Mouse (Mus musculus): ENCODE measurements around the gene Ccdc141.

Ccdc141 gene

DNA sequence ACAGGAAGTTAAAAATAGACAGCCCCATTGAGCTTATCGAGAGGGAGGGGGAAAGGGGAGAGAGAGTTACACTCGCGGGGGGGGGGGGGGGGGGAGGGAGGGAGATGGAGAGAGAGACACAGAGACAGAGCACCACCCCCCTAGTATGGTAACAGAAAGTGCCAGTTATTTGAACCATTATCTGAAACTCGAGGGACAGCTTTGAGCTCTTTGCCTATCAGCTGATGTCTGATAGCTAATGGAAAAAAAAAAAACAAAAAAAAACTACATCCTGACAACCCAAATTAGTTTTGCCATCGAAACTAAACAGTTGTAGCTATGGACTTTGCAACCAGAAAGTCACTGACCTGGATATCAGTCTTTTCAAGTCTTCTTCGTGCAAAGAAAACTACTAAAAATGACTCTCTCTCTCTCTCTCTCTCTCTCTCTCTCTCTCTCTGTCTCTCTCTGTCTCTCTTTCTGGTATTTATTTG, at the start of gene Ccdc141:
Gene Ccdc141, minus strand, starts transcription at position 4 of the 473 bp plus-strand sequence.
- no peak for DNase-seq (ENCODE audit: low read depth, low spot score)

DNA sequence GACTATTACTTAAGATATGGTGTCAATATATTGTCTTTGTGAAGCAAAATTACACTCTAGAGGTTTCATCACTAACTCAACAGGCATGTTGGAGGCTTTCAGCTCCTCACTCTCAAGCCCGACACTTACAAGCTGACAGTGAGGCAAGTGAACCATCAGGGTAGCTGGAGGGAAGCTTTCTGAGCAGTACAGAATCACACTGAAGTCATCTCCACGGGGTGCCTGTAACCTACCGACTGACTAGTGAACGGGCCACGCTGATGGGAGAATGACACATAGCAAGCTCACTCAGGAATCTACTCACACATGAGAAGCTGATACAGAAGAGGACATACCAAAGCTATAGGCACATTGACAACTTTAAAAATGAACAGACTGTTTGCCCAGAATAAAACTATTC, 42.4 kb upstream of the Ccdc141 start:
- no peak for DNase-seq (ENCODE audit: low read depth, low spot score)

- DNase-seq (ENCODE audit: low read depth, low spot score) = no peak
Measured at GRCm38 (mm10) chr2:77206951-77207350, 36.5 kb upstream of the Ccdc141 start.

GRCm38 (mm10) chr2:77203916-77204315, 33.5 kb upstream of the Ccdc141 start:
- peak; percentile 68 for DNase-seq (ENCODE audit: low read depth, low spot score)

- DNase-seq (ENCODE audit: low read depth, low spot score) = peak; percentile 37
Measured at GRCm38 (mm10) chr2:77201900-77202299, 31.5 kb upstream of the Ccdc141 start.

DNA sequence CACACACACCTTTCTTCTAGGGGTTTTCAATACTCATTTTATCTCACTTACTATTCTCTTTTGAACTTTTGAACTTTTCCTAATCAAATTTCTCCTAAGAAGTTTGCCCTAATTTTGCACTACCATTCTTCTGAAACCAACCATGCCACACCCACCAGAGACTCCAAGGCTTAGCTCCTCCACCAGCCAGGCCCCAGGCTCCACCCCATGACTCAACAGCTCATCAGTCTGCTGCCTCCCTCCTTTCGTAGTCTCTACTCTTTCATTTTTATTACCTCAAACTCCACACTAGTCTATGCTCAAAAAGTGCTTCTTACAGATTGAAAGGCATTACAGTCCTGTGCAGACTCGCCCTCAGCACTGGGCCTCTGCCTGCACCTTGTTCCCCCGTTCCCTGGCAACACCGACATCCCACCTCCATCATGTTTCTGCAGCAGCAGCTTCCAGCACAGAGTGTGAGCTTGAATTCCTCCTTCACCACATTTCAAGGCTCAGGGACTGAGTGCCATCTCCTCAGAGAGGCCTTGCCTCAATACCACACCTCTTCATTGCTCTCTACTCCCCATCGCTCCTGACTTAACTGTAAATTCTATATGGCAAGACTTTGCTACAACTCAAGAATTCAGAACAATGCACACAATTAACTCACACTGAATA, 30.6 kb upstream of the Ccdc141 start:
- peak; percentile 77 for DNase-seq (ENCODE audit: low read depth, low spot score)

DNA sequence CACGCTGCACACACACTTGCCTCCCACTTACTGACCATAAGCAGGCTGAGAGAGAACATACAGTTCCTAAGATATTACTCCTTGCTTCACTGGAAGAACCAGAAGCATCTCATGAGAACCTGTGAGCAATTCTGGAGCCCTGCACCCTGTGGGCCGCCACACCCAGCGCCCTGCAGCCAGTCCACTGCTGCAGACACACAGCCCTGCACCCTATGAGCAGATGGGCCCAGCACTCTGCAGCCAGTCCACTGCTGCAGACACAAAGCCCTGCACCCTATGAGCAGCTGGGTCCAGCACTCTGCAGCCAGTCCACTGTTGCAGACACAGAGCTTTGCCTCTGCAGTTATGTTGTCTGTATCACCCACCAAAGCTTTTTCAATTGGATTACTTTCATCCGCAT, 29.9 kb upstream of the Ccdc141 start:
- no peak for DNase-seq (ENCODE audit: low read depth, low spot score)

- DNase-seq (ENCODE audit: low read depth, low spot score) = no peak
Measured at GRCm38 (mm10) chr2:77198246-77198645, 27.8 kb upstream of the Ccdc141 start.

DNA sequence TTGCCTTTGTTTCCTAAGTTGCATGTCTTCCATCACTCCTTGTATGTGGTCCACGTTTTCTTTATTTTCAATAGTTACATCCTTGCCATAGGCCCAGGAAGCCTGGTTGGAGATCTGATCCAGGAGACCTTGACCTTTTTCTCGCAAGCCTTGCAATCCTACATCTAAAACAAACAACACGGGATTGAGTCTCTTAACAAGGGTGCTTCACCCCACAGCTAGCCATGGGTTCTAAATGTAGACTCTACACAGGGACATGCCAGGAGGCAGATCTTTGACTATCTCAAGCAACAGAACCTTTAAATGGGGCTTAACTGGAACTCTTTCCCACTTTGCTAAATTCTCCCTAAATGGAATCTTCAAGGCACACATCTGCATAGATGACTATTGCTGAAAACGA, 26.4 kb upstream of the Ccdc141 start:
- no peak for DNase-seq (ENCODE audit: low read depth, low spot score)

DNA sequence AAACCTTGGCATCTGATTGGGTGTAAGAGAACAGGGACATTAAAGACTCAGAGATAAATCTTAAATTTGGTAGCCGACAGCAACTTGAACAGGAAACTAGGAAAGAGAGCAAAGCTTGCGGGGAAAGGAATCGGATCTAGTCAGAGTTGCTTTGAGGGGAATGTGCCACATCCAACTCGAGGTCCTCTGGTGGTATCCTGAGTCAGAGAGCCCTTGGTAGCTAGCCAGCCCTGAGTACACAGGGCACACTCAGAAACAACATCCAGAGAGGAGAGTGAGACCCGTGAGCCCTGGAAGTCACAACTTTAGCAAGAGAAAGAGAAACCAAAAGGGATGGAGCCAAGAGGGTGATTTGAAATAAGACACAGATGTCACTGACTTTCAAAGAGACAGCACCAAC, 24.6 kb upstream of the Ccdc141 start:
- no peak for DNase-seq (ENCODE audit: low read depth, low spot score)

DNA sequence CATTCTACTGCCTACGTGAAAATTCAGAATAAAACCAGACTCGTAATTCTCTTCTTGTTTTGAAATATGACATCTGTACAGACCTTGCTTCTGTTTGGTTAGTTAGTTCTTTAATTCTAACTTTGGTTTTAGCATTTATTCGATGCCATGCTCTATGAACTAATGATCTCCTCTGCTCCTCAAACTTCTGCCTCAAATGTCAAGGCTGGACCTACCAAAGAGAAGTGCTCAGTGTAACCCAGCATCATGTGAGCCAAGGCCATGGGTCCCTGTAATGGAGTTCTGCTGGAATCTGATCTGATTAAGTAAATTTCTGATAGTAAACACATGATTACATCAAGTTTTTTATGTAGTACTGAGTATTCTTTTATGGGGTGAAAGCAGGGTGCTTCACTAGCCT, 21.4 kb upstream of the Ccdc141 start:
- no peak for DNase-seq (ENCODE audit: low read depth, low spot score)

DNA sequence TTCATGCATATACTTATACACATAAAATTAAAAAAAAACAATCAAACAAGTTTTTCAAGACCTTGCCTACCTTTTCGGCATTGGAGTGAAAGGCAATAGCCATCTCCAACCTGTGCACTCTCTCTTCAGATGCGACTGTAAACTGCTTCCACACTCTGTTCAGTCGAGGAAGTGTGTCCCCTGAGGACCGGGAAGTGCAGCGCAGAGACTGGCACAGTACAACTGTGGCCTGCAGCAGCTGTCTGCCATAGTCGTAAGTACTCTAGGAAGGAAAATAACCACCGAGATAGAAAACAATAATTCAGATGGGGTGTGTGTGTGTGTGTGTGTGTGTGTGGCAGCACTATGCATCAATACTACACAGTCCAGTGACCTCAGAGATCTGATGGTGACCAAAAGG, 20.5 kb upstream of the Ccdc141 start:
- no peak for DNase-seq (ENCODE audit: low read depth, low spot score)

- no peak for DNase-seq (ENCODE audit: low read depth, low spot score)
Measured at GRCm38 (mm10) chr2:77190301-77190700, 19.9 kb upstream of the Ccdc141 start.

- DNase-seq (ENCODE audit: low read depth, low spot score) = no peak
Measured at GRCm38 (mm10) chr2:77189671-77190070, 19.2 kb upstream of the Ccdc141 start.

GRCm38 (mm10) chr2:77187501-77187900, 17.1 kb upstream of the Ccdc141 start:
- DNase-seq (ENCODE audit: low read depth, low spot score) = no peak

- DNase-seq (ENCODE audit: low read depth, low spot score) = no peak
Measured at GRCm38 (mm10) chr2:77186912-77187311, 16.5 kb upstream of the Ccdc141 start.

DNA sequence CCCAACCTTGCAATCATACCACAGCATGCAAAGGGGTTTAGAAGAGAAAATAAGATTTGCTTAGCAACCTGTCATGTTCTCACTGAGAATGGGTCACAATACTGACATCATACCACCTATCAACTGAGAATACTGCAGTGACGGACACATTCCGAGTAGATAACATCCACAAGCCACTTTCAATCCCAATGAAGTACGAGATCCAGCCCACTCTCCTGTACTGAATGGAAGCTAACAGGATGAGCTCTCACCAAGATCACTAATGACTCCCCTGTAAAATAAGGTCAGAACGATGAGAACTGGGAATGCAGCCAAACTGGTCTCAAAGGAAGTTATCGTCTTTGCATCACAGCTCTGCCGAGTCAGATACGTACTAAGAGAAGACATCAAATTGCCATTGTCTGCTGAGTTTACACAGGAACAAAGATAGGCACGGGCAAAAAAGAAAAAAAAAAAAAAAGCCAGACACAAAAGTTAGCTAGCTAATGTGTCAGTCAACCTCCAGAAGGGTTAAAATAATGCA, 13.7 kb upstream of the Ccdc141 start:
- no peak for DNase-seq (ENCODE audit: low read depth, low spot score)

DNA sequence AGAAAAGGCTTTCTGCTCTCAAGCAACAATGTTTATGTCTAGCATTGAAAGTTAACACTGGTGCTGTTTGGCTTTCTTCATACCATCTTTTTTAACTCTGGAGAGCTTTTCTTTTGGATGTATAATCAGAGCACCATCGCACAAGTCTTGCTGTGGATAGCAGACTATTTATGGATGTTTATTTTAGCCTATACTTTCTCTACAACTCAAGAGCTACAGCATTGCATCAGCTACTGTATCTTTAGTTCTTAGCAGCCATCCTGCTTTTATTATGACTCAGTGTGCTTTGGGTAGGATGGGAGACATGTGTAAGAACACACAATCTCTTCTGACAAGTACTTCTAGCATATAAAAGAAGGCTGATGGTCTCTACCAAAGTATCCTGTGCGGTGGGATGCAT, 13.2 kb upstream of the Ccdc141 start:
- DNase-seq (ENCODE audit: low read depth, low spot score) = no peak

- no peak for DNase-seq (ENCODE audit: low read depth, low spot score)
Measured at GRCm38 (mm10) chr2:77182996-77183380, 12.6 kb upstream of the Ccdc141 start.

GRCm38 (mm10) chr2:77182271-77182995, 12.0 kb upstream of the Ccdc141 start:
- DNase-seq (ENCODE audit: low read depth, low spot score) = no peak

- DNase-seq (ENCODE audit: low read depth, low spot score) = no peak
Measured at GRCm38 (mm10) chr2:77177472-77177871, 7.0 kb upstream of the Ccdc141 start.

GRCm38 (mm10) chr2:77176413-77176812, 6.0 kb upstream of the Ccdc141 start:
- no peak for DNase-seq (ENCODE audit: low read depth, low spot score)

- DNase-seq (ENCODE audit: low read depth, low spot score) = no peak
Measured at GRCm38 (mm10) chr2:77175411-77175810, 5.0 kb upstream of the Ccdc141 start.
